Mouse (Mus musculus): Measurements from ENCODE around the gene Fblim1. TPM values are rescaled to one million over a fixed set of nuclear protein-coding genes. Genes with fewer than 3 reads are reported as not detected.

Gene Fblim1
- polyA plus RNA-seq, 1 experiment from 2014 or later, result 61.3 TPM

DNA sequence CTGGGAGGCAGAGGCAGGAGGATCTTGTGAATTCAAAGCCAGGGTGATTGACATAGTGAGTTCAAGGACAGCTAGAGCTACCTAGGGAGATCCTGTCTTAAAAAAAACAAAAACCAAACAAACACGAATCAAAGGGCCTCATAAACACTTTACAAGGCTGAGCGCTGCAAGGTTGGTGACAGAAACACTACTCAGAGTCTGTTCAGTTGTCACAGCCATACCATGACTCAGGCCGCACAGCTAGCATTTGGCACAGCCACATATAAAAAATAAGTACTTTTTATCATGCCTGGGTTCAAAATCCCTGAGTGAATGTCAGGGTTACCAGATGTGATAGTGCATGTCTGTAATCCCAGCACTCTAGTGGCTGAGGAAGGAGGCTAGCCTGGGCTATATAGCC, 41.3 kb upstream of the Fblim1 start:
- H3K9ac ChIP-seq (replicated peaks; ENCODE audit: low read length), result no peak overlapping the region
- H3K36me3 ChIP-seq (replicated peaks; ENCODE audit: control insufficient read depth, insufficient read depth, low read depth, low read length), result no peaks in the 10 kb centered on the region; the same call in 1 of the 2 replicates
- H3K4me1 ChIP-seq (ENCODE audit: control insufficient read depth, insufficient read depth, low read length), result no peaks in the 10 kb centered on the region
- no peak overlapping the region for H3K27ac ChIP-seq (replicated peaks; ENCODE audit: low read depth, low read length)
- DNase-seq (ENCODE audit: low spot score) (no peak), ATAC-seq (replicated peaks; ENCODE audit: insufficient number of reproducible peaks, low FRiP score, low TSS enrichment, low read depth) (no peak)
- no peaks in the 10 kb centered on the region for H3K9me3 ChIP-seq (replicated peaks; ENCODE audit: control insufficient read depth, low read length)
- no peaks in the 10 kb centered on the region for H3K27me3 ChIP-seq (ENCODE audit: control insufficient read depth, insufficient read depth, low read length)
- whole genome bisulfite sequencing, result 96% methylated on average over 3 of the region's 3 CpGs
- no peak overlapping the region for H3K4me3 ChIP-seq (ENCODE audit: low read depth, low read length)
- no peak overlapping the region for H3K4me2 ChIP-seq (ENCODE audit: low read depth, low read length)

- Histone ChIP-seq H3K4me1 (ENCODE audit: control insufficient read depth, insufficient read depth, low read length) (no peaks in the 10 kb centered on the region), H3K27ac (replicated peaks; ENCODE audit: low read depth, low read length) (no peak overlapping the region), H3K4me3 (ENCODE audit: low read depth, low read length) (no peak overlapping the region), H3K27me3 (ENCODE audit: control insufficient read depth, insufficient read depth, low read length) (no peaks in the 10 kb centered on the region), H3K4me2 (ENCODE audit: low read depth, low read length) (no peak overlapping the region), H3K9me3 (replicated peaks; ENCODE audit: control insufficient read depth, low read length) (no peaks in the 10 kb centered on the region), H3K9ac (replicated peaks; ENCODE audit: low read length) (no peak overlapping the region), H3K36me3 (replicated peaks; ENCODE audit: control insufficient read depth, insufficient read depth, low read depth, low read length) (no peaks in the 10 kb centered on the region; the same call in 1 of the 2 replicates)
- WGBS, result 88% methylated on average over 8 of the region's 8 CpGs
- ATAC-seq (replicated peaks; ENCODE audit: insufficient number of reproducible peaks, low FRiP score, low TSS enrichment, low read depth), result no peak
- DNase-seq (ENCODE audit: low spot score), result no peak
Measured at GRCm38 (mm10) chr4:141645988-141646387, 40.1 kb upstream of the Fblim1 start.

DNA sequence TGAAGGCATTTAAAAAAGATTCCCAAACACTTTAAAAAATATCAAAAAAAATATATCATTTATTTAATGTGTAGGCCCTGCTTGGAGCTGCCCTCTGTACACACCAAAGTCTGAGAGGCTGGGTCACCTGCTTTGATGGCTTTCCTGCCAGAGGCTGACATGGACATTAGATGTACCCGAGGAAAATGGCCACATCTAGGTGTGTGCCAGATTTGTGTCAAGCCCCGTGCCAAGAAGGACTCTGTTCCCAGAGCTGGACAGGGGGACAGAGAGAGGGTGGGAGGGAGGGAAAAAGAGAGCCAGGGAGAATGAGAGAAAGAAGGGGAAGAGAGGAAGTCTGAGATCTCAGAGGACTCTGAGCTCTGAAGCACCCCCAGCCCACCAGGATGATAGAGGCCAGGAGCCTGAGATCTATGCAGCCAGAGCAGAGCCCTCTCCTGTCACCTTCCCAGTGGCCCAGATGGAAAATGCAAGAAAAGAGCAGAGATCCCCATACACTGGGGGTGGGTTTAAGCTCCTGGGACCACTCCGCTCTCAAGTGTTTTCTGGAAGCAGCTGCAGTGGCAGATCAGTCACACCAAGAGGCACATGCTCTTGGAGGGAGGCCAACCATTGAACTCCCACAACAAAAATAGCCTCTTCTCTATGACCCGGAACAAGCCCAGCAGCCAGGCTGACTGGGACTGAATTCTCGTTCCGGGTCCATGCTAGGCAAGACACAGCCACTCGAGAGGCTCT, 37.4 kb upstream of the Fblim1 start:
- H3K9me3 ChIP-seq (replicated peaks; ENCODE audit: control insufficient read depth, low read length), result no peaks in the 10 kb centered on the region
- 77% methylated on average over 7 of the region's 7 CpGs for WGBS
- H3K36me3 ChIP-seq (replicated peaks; ENCODE audit: control insufficient read depth, insufficient read depth, low read depth, low read length), result no peaks in the 10 kb centered on the region
- no peak overlapping the region for H3K4me2 ChIP-seq (ENCODE audit: low read depth, low read length)
- H3K27me3 ChIP-seq (ENCODE audit: control insufficient read depth, insufficient read depth, low read length), result no peaks in the 10 kb centered on the region
- H3K4me1 ChIP-seq (ENCODE audit: control insufficient read depth, insufficient read depth, low read length), result no peaks in the 10 kb centered on the region
- H3K4me3 ChIP-seq (ENCODE audit: low read depth, low read length), result no peak overlapping the region
- H3K9ac ChIP-seq (replicated peaks; ENCODE audit: low read length), result no peak overlapping the region
- no peak for ATAC-seq (replicated peaks; ENCODE audit: insufficient number of reproducible peaks, low FRiP score, low TSS enrichment, low read depth)
- no peak overlapping the region for H3K27ac ChIP-seq (replicated peaks; ENCODE audit: low read depth, low read length)
- no peak for DNase-seq (ENCODE audit: low spot score)

GRCm38 (mm10) chr4:141641961-141642811, 36.3 kb upstream of the Fblim1 start:
- 90% methylated on average over 25 of the region's 25 CpGs for WGBS

GRCm38 (mm10) chr4:141641353-141641771, 35.5 kb upstream of the Fblim1 start:
- no peaks in the 10 kb centered on the region for H3K4me1 ChIP-seq (ENCODE audit: control insufficient read depth, insufficient read depth, low read length)
- H3K4me2 ChIP-seq (ENCODE audit: low read depth, low read length), result no peak overlapping the region
- no peak overlapping the region for H3K9ac ChIP-seq (replicated peaks; ENCODE audit: low read length)
- DNase-seq (ENCODE audit: low spot score) (no peak), ATAC-seq (replicated peaks; ENCODE audit: insufficient number of reproducible peaks, low FRiP score, low TSS enrichment, low read depth) (no peak)
- H3K4me3 ChIP-seq (ENCODE audit: low read depth, low read length), result no peak overlapping the region
- WGBS, result 88% methylated on average over 7 of the region's 7 CpGs
- H3K27me3 ChIP-seq (ENCODE audit: control insufficient read depth, insufficient read depth, low read length), result no peaks in the 10 kb centered on the region
- H3K36me3 ChIP-seq (replicated peaks; ENCODE audit: control insufficient read depth, insufficient read depth, low read depth, low read length), result no peaks in the 10 kb centered on the region
- no peaks in the 10 kb centered on the region for H3K9me3 ChIP-seq (replicated peaks; ENCODE audit: control insufficient read depth, low read length)
- no peak overlapping the region for H3K27ac ChIP-seq (replicated peaks; ENCODE audit: low read depth, low read length)

More at GRCm38 (mm10) chr4:141641961-141642811, 36.3 kb upstream of the Fblim1 start:
- ATAC-seq (replicated peaks; ENCODE audit: insufficient number of reproducible peaks, low FRiP score, low TSS enrichment, low read depth), result no peak
- Histone ChIP-seq H3K9ac (replicated peaks; ENCODE audit: low read length) (no peak overlapping the region), H3K36me3 (replicated peaks; ENCODE audit: control insufficient read depth, insufficient read depth, low read depth, low read length) (no peaks in the 10 kb centered on the region), H3K27ac (replicated peaks; ENCODE audit: low read depth, low read length) (no peak overlapping the region), H3K27me3 (ENCODE audit: control insufficient read depth, insufficient read depth, low read length) (no peaks in the 10 kb centered on the region), H3K4me3 (ENCODE audit: low read depth, low read length) (no peak overlapping the region), H3K9me3 (replicated peaks; ENCODE audit: control insufficient read depth, low read length) (no peaks in the 10 kb centered on the region), H3K4me1 (ENCODE audit: control insufficient read depth, insufficient read depth, low read length) (no peaks in the 10 kb centered on the region), H3K4me2 (ENCODE audit: low read depth, low read length) (no peak overlapping the region)
- no peak for DNase-seq (ENCODE audit: low spot score)

GRCm38 (mm10) chr4:141639474-141639873, 33.6 kb upstream of the Fblim1 start:
- ATAC-seq (replicated peaks; ENCODE audit: insufficient number of reproducible peaks, low FRiP score, low TSS enrichment, low read depth) (no peak), DNase-seq (ENCODE audit: low spot score) (no peak)
- no peak overlapping the region for H3K9ac ChIP-seq (replicated peaks; ENCODE audit: low read length)
- H3K27ac ChIP-seq (replicated peaks; ENCODE audit: low read depth, low read length), result no peak overlapping the region
- H3K4me3 ChIP-seq (ENCODE audit: low read depth, low read length), result no peak overlapping the region
- H3K4me2 ChIP-seq (ENCODE audit: low read depth, low read length), result no peak overlapping the region
- H3K4me1 ChIP-seq (ENCODE audit: control insufficient read depth, insufficient read depth, low read length), result no peaks in the 10 kb centered on the region
- 71% methylated on average over 11 of the region's 11 CpGs for WGBS
- no peaks in the 10 kb centered on the region; the same call in 1 of the 2 replicates for H3K36me3 ChIP-seq (replicated peaks; ENCODE audit: control insufficient read depth, insufficient read depth, low read depth, low read length)
- H3K9me3 ChIP-seq (replicated peaks; ENCODE audit: control insufficient read depth, low read length), result no peaks in the 10 kb centered on the region
- no peaks in the 10 kb centered on the region for H3K27me3 ChIP-seq (ENCODE audit: control insufficient read depth, insufficient read depth, low read length)

DNA sequence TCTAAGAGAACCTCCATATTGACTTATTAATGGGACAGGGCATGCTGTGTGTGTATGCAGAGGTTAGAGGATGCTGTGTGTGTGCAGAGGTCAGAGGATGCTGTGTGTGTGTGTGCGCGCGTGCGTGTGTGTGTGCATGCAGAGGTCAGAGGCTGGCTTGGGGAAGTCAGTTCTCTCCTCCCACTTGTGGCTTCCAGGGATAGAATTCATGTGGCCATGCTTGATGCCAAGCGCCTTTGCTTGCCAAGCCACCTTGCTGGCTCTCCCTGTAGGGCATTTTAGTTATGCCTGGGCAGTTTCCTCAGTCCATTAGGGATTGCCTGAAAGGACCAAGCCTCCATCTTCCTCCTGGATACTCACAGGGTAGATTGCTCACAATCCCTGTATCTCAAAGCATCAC, 30.8 kb upstream of the Fblim1 start:
- Histone ChIP-seq H3K9me3 (replicated peaks; ENCODE audit: control insufficient read depth, low read length) (no peaks in the 10 kb centered on the region), H3K9ac (replicated peaks; ENCODE audit: low read length) (no peak overlapping the region), H3K27me3 (ENCODE audit: control insufficient read depth, insufficient read depth, low read length) (no peaks in the 10 kb centered on the region), H3K4me3 (ENCODE audit: low read depth, low read length) (no peak overlapping the region), H3K27ac (replicated peaks; ENCODE audit: low read depth, low read length) (no peak overlapping the region), H3K4me2 (ENCODE audit: low read depth, low read length) (no peak overlapping the region), H3K4me1 (ENCODE audit: control insufficient read depth, insufficient read depth, low read length) (no peaks in the 10 kb centered on the region), H3K36me3 (replicated peaks; ENCODE audit: control insufficient read depth, insufficient read depth, low read depth, low read length) (peaks cover 7% of the 10 kb centered on the region)
- no peak for ATAC-seq (replicated peaks; ENCODE audit: insufficient number of reproducible peaks, low FRiP score, low TSS enrichment, low read depth)
- DNase-seq (ENCODE audit: low spot score), result no peak
- WGBS, result 93% methylated on average over 5 of the region's 5 CpGs

- Histone ChIP-seq H3K4me2 (ENCODE audit: low read depth, low read length) (no peak overlapping the region), H3K9me3 (replicated peaks; ENCODE audit: control insufficient read depth, low read length) (no peaks in the 10 kb centered on the region), H3K4me3 (ENCODE audit: low read depth, low read length) (no peak overlapping the region), H3K36me3 (replicated peaks; ENCODE audit: control insufficient read depth, insufficient read depth, low read depth, low read length) (peaks cover 14% of the 10 kb centered on the region), H3K27me3 (ENCODE audit: control insufficient read depth, insufficient read depth, low read length) (no peaks in the 10 kb centered on the region), H3K9ac (replicated peaks; ENCODE audit: low read length) (no peak overlapping the region), H3K27ac (replicated peaks; ENCODE audit: low read depth, low read length) (no peak overlapping the region), H3K4me1 (ENCODE audit: control insufficient read depth, insufficient read depth, low read length) (no peaks in the 10 kb centered on the region)
- no peak for ATAC-seq (replicated peaks; ENCODE audit: insufficient number of reproducible peaks, low FRiP score, low TSS enrichment, low read depth)
- 49% methylated on average over 9 of the region's 9 CpGs for WGBS
- DNase-seq (ENCODE audit: low spot score), result no peak
Measured at GRCm38 (mm10) chr4:141635991-141636390, 30.1 kb upstream of the Fblim1 start.

Data from embryonic facial prominence, embryonic 11.5 days (tissue).